Mouse (Mus musculus): Measurements from ENCODE around the gene Ppp2r5d.

Gene Ppp2r5d

GRCm38 (mm10) chr17:46681466-46682118, 23.3 kb downstream of the Ppp2r5d start:
- no peak for DNase-seq (ENCODE audit: low read depth, low spot score)

GRCm38 (mm10) chr17:46680760-46681373, 24.0 kb downstream of the Ppp2r5d start, which contains the start of gene Klhdc3:
Gene Klhdc3 (minus strand): TSS chr17:46680914.
- peak; percentile 98 for DNase-seq (ENCODE audit: low read depth, low spot score)

- DNase-seq (ENCODE audit: low read depth, low spot score): peak; percentile 59
Measured at GRCm38 (mm10) chr17:46679843-46680759, 24.8 kb downstream of the Ppp2r5d start.

GRCm38 (mm10) chr17:46678911-46679310, 26.0 kb downstream of the Ppp2r5d start:
- no peak for DNase-seq (ENCODE audit: low read depth, low spot score)

- DNase-seq (ENCODE audit: low read depth, low spot score): no peak
Measured at GRCm38 (mm10) chr17:46678416-46678815, 26.5 kb downstream of the Ppp2r5d start, which contains the start of gene Mea1. Gene Mea1 (plus strand): TSS chr17:46678793.

- peak; percentile 11 for DNase-seq (ENCODE audit: low read depth, low spot score)
Measured at GRCm38 (mm10) chr17:46674530-46675283, 30.2 kb downstream of the Ppp2r5d start.

GRCm38 (mm10) chr17:46673850-46674529, 30.9 kb downstream of the Ppp2r5d start, which contains the start of gene Rrp36:
Gene Rrp36 (minus strand): TSS chr17:46674352.
- peak; percentile 92 for DNase-seq (ENCODE audit: low read depth, low spot score)

- no peak for DNase-seq (ENCODE audit: low read depth, low spot score)
Measured at GRCm38 (mm10) chr17:46669911-46670310, 35.0 kb downstream of the Ppp2r5d start.

GRCm38 (mm10) chr17:46667712-46668111, 37.2 kb downstream of the Ppp2r5d start:
- no peak for DNase-seq (ENCODE audit: low read depth, low spot score)

GRCm38 (mm10) chr17:46662730-46663129, 42.2 kb downstream of the Ppp2r5d start:
- no peak for DNase-seq (ENCODE audit: low read depth, low spot score)

- no peak for DNase-seq (ENCODE audit: low read depth, low spot score)
Measured at GRCm38 (mm10) chr17:46661981-46662380, 42.9 kb downstream of the Ppp2r5d start.

- DNase-seq (ENCODE audit: low read depth, low spot score): no peak
Measured at GRCm38 (mm10) chr17:46661351-46661750, 43.6 kb downstream of the Ppp2r5d start.

- no peak for DNase-seq (ENCODE audit: low read depth, low spot score)
Measured at GRCm38 (mm10) chr17:46656054-46656453, 48.9 kb downstream of the Ppp2r5d start.

- no peak for DNase-seq (ENCODE audit: low read depth, low spot score)
Measured at GRCm38 (mm10) chr17:46651755-46652547, 53.0 kb downstream of the Ppp2r5d start.

- no peak for DNase-seq (ENCODE audit: low read depth, low spot score)
Measured at GRCm38 (mm10) chr17:46651292-46651691, 53.6 kb downstream of the Ppp2r5d start.

- peak; percentile 90 for DNase-seq (ENCODE audit: low read depth, low spot score)
Measured at GRCm38 (mm10) chr17:46650232-46651031, 54.5 kb downstream of the Ppp2r5d start, which contains the start of gene Cul7. Gene Cul7 (plus strand): TSS chr17:46650337.

GRCm38 (mm10) chr17:46649811-46650210, 55.1 kb downstream of the Ppp2r5d start:
- DNase-seq (ENCODE audit: low read depth, low spot score): no peak

GRCm38 (mm10) chr17:46648436-46648835, 56.5 kb downstream of the Ppp2r5d start:
- no peak for DNase-seq (ENCODE audit: low read depth, low spot score)

- DNase-seq (ENCODE audit: low read depth, low spot score): no peak
Measured at GRCm38 (mm10) chr17:46647279-46647678, 57.6 kb downstream of the Ppp2r5d start.

All from CD4-positive helper T cell, adult 2 months (primary cell).